Mouse (Mus musculus): ENCODE data around the gene Olfr222.

- TF ChIP-seq CTCF (IDR thresholded peaks at IDR 0.05) = no peak
- TF ChIP-seq EP300 (IDR thresholded peaks at IDR 0.05; ENCODE audit: insufficient read depth, low read depth, low read length) = no peak
- TF ChIP-seq POLR2A (IDR thresholded peaks at IDR 0.05; ENCODE audit: insufficient read depth, low read depth, low read length) = no peak
Measured at GRCm38 (mm10) chr11:59602287-59602686, 26.3 kb upstream of the Olfr222 start.

All from heart, adult 2 months (tissue).